Mouse (Mus musculus) monocyte, adult 2 months (primary cell): Measurements from ENCODE around the gene Adad2.

Source experiments
- DNase-seq, 2 experiments: peaks; one replicate each; pipeline ENCODE4 v3.0.0; 2022; ENCODE audit warnings: low spot score in 2 of 2, low read depth in 1 of 2

The Adad2 gene

GRCm38 (mm10) chr8:119616358-119616757 is 3.8 kb downstream of the Adad2 start:
- no peak for DNase-seq

- no peak for DNase-seq
Measured at GRCm38 (mm10) chr8:119616811-119617210, 4.3 kb downstream of the Adad2 start.

- DNase-seq: no peak
Measured at GRCm38 (mm10) chr8:119617586-119617985, 5.0 kb downstream of the Adad2 start.

GRCm38 (mm10) chr8:119618887-119619286 is 6.3 kb downstream of the Adad2 start:
- no peak for DNase-seq

GRCm38 (mm10) chr8:119620116-119620840 is 7.7 kb downstream of the Adad2 start:
- DNase-seq: no peak

GRCm38 (mm10) chr8:119620848-119621465 is 8.4 kb downstream of the Adad2 start:
- DNase-seq: no peak

- DNase-seq: no peak
Measured at GRCm38 (mm10) chr8:119622555-119622954, 10.0 kb downstream of the Adad2 start.

GRCm38 (mm10) chr8:119623061-119623460 is 10.5 kb downstream of the Adad2 start:
- DNase-seq: no peak

GRCm38 (mm10) chr8:119623744-119624143 is 11.2 kb downstream of the Adad2 start:
- no peak for DNase-seq

GRCm38 (mm10) chr8:119624916-119625315 is 12.4 kb downstream of the Adad2 start:
- DNase-seq: no peak

GRCm38 (mm10) chr8:119625788-119626187 is 13.2 kb downstream of the Adad2 start:
- DNase-seq: no peak

- DNase-seq: no peak
Measured at GRCm38 (mm10) chr8:119627199-119627598, 14.7 kb downstream of the Adad2 start.

GRCm38 (mm10) chr8:119627613-119628359 is 15.2 kb downstream of the Adad2 start:
- DNase-seq: no peak

- DNase-seq: no peak
Measured at GRCm38 (mm10) chr8:119630841-119631240, 18.3 kb downstream of the Adad2 start.

- DNase-seq: no peak
Measured at GRCm38 (mm10) chr8:119632246-119632645, 19.7 kb downstream of the Adad2 start.

GRCm38 (mm10) chr8:119632909-119633308 is 20.4 kb downstream of the Adad2 start:
- DNase-seq: no peak

- DNase-seq: no peak
Measured at GRCm38 (mm10) chr8:119634616-119635336, 22.2 kb downstream of the Adad2 start.

GRCm38 (mm10) chr8:119635378-119635777 is 22.8 kb downstream of the Adad2 start, which contains the start of gene Kcng4:
Kcng4 (minus strand) TSS chr8:119635680.
- no peak for DNase-seq

- no peak for DNase-seq
Measured at GRCm38 (mm10) chr8:119635958-119636357, 23.4 kb downstream of the Adad2 start.

- no peak for DNase-seq
Measured at GRCm38 (mm10) chr8:119636766-119637165, 24.2 kb downstream of the Adad2 start.

- no peak for DNase-seq
Measured at GRCm38 (mm10) chr8:119637381-119637780, 24.8 kb downstream of the Adad2 start.
